Mouse (Mus musculus) lung, adult 2 months (tissue): ENCODE results near the gene Evi2a.

Source experiments
- CTCF ChIP-seq: fragments of 200-500 bp; IDR thresholded peaks from 2 replicates; pipeline ENCODE4 v1.5.1; 2011; ENCODE audit warnings: mild to moderate bottlenecking, low read length, control low read depth; ENCODE audit not compliant: insufficient read depth
- POLR2A ChIP-seq: fragments of 200-500 bp; IDR thresholded peaks from 2 replicates; pipeline ENCODE4 v1.6.1; 2011; ENCODE audit warnings: low read depth, mild to moderate bottlenecking, control low read depth, low read length, borderline replicate concordance; ENCODE audit errors: extremely low read depth

DNA sequence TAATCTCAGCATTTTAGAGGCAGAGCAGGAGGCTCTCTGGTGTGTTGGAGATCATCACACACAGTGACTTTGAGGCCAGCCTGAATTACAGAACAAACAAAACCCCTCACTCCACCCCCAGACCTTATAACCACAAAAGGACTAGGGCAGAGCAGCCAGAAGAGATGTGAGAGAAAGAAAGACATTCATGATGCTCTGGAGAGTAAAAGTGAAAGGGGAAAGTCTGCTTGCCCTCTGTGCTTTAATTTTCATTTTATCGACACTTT, 6.2 kb downstream of the Evi2a start:
- TF ChIP-seq POLR2A (no peak), CTCF (no peak)
